Mouse (Mus musculus): ENCODE measurements around the gene Jmjd7. TPM values are rescaled to one million over a fixed set of nuclear protein-coding genes. Genes with fewer than 3 reads are reported as not detected.

The Jmjd7 gene
- polyA plus RNA-seq, 1 experiment, result 18.2 TPM

DNA sequence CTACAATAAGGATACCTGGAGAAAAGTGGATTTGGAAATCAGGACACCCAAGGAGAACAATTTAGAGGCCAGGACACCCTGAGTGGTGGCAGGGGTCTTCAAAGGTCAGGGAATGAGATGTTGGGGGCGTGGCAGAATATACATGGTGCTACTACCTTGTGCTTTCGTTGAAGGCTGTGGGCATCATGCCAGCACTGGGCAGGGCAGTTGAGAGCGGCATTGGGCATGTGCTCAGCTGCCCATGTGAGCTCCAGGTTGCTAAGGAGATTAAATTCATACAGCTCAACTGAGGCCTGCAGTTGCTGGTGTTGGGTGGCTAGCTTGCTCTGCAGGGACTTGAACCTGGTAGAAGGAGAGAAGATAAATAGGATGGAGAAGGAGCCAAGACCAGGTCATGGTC is 38.9 kb downstream of the Jmjd7 start:
- no peaks in the 10 kb centered on the region for H3K27me3 ChIP-seq (ENCODE audit: control insufficient read depth, insufficient read depth, low read length, poor library complexity, severe bottlenecking)
- no peaks in the 10 kb centered on the region for H3K4me1 ChIP-seq (ENCODE audit: control insufficient read depth, insufficient read depth, low read length)
- no peak for TF ChIP-seq EP300 (IDR thresholded peaks at IDR 0.05; ENCODE audit: insufficient read depth, low read depth, low read length)
- TF ChIP-seq POLR2A (IDR thresholded peaks at IDR 0.05; ENCODE audit: insufficient read depth, low read length), result no peak
- no peak for TF ChIP-seq CTCF (IDR thresholded peaks at IDR 0.05; ENCODE audit: low read depth, low read length)
- H3K36me3 ChIP-seq (ENCODE audit: control insufficient read depth, insufficient read depth, low read length, poor library complexity, severe bottlenecking), result no peaks in the 10 kb centered on the region
- no peak overlapping the region for H3K27ac ChIP-seq (ENCODE audit: insufficient read depth, low read length)
- H3K9me3 ChIP-seq (replicated peaks; ENCODE audit: control insufficient read depth, insufficient read depth, low read length, poor library complexity, severe bottlenecking), result no peaks in the 10 kb centered on the region
- H3K4me3 ChIP-seq (ENCODE audit: low read depth, low read length), result no peak overlapping the region
- no peak overlapping the region for H3K9ac ChIP-seq (ENCODE audit: low read depth, poor library complexity, severe bottlenecking)

DNA sequence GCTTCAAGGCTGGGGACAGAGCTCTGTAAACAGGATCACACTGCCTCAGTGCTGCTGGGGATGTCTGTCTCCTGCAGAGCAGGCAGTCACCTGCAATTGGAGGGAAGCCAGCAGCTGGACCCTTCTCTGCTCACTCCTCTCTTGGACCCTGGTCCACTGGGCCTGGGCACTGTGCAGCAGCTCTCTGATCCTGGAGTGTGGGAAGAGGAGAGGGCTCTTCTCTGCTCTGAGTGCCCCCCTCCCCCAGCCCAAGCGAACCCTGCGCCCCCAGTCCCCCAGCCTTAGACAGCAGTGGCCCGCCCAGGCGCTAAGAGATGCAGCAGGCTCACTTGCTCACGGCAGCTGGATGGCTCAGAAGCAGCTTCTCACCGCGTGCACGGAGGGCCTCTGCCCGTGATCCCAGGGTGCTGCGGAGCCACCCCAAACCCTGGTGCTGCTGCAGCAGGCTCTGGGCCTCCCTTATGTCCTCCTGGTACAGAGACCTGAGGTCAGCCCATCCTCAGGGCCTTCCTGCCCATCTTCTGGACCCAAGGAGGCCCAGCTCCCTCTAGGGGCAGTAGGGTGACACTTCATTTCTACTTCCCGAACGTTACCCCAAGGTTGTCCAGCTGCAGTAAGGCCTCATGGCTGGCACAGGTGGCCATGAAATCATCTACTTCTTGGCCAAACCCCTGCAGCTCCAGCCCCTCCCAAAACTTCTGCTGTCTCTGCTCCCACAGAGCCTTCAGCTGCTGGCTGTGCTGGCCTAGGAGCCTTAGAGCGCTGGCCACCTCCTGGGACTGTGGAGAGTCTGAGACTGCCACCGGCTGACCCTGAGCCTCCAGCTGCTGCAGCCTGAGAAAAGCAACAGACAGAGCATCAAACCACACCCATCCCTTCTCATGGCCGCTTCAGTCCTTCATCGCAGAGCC is 41.5 kb downstream of the Jmjd7 start:
- no peak overlapping the region for H3K9ac ChIP-seq (ENCODE audit: low read depth, poor library complexity, severe bottlenecking)
- no peaks in the 10 kb centered on the region for H3K9me3 ChIP-seq (replicated peaks; ENCODE audit: control insufficient read depth, insufficient read depth, low read length, poor library complexity, severe bottlenecking)
- peak overlapping the region; percentile 54 for H3K4me3 ChIP-seq (ENCODE audit: low read depth, low read length)
- no peak overlapping the region for H3K27ac ChIP-seq (ENCODE audit: insufficient read depth, low read length)
- H3K36me3 ChIP-seq (ENCODE audit: control insufficient read depth, insufficient read depth, low read length, poor library complexity, severe bottlenecking), result no peaks in the 10 kb centered on the region
- no peaks in the 10 kb centered on the region for H3K27me3 ChIP-seq (ENCODE audit: control insufficient read depth, insufficient read depth, low read length, poor library complexity, severe bottlenecking)
- TF ChIP-seq EP300 (IDR thresholded peaks at IDR 0.05; ENCODE audit: insufficient read depth, low read depth, low read length) (no peak), CTCF (IDR thresholded peaks at IDR 0.05; ENCODE audit: low read depth, low read length) (peak; percentile 78)
- H3K4me1 ChIP-seq (ENCODE audit: control insufficient read depth, insufficient read depth, low read length), result no peaks in the 10 kb centered on the region

DNA sequence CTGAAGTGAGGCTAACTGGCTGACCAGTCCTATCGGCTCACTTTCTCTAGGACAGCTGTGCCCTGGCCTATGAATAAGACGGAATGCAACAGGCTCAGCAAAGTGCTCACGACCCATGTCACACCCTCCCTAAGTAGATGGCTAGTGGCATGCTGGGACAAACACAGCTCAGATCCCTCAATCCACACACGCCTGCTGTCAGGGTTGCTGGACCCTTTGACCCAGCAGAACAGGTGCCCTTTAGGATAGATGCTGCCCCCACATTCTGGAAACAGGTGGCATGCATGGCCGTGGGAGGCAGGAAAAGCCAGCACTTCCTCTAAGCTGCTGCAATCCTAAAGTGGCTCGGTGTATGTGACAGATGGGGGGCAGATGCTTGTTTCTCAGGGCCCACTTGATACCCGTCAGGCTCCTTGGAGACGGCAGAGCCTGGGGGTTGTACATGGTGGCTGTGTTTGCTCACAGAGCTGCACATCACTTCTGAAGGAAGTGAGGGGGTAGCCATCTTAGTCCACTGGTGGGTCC is 42.2 kb downstream of the Jmjd7 start:
- H3K4me1 ChIP-seq (ENCODE audit: control insufficient read depth, insufficient read depth, low read length), result no peaks in the 10 kb centered on the region
- H3K27ac ChIP-seq (ENCODE audit: insufficient read depth, low read length), result no peak overlapping the region
- no peak for TF ChIP-seq POLR2A (IDR thresholded peaks at IDR 0.05; ENCODE audit: insufficient read depth, low read length)
- TF ChIP-seq EP300 (IDR thresholded peaks at IDR 0.05; ENCODE audit: insufficient read depth, low read depth, low read length), result no peak
- no peaks in the 10 kb centered on the region for H3K36me3 ChIP-seq (ENCODE audit: control insufficient read depth, insufficient read depth, low read length, poor library complexity, severe bottlenecking)
- H3K9ac ChIP-seq (ENCODE audit: low read depth, poor library complexity, severe bottlenecking), result no peak overlapping the region
- no peaks in the 10 kb centered on the region for H3K27me3 ChIP-seq (ENCODE audit: control insufficient read depth, insufficient read depth, low read length, poor library complexity, severe bottlenecking)
- H3K9me3 ChIP-seq (replicated peaks; ENCODE audit: control insufficient read depth, insufficient read depth, low read length, poor library complexity, severe bottlenecking), result no peaks in the 10 kb centered on the region
- no peak overlapping the region for H3K4me3 ChIP-seq (ENCODE audit: low read depth, low read length)

DNA sequence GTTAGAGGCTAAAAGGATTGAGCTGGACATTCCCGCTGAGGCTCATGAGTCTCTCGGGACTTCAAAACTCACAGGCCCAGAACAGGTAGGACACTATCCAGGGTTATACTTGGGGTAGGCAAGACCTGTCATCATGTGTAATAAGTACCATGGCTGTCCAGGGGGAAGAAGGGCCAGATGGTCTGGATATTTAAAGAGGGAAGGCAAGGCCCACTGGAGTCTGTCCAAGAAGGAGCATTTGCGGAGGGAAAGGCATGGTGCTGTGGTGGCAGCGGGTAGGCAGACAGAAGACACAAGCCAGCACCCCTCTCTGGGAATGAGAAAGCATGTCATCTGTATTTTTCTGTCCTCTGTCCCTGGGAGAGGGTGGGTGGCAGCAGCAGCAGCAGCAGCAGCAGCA is 46.8 kb downstream of the Jmjd7 start:
- H3K4me1 ChIP-seq (ENCODE audit: control insufficient read depth, insufficient read depth, low read length), result no peaks in the 10 kb centered on the region
- H3K9me3 ChIP-seq (replicated peaks; ENCODE audit: control insufficient read depth, insufficient read depth, low read length, poor library complexity, severe bottlenecking), result no peaks in the 10 kb centered on the region
- H3K27me3 ChIP-seq (ENCODE audit: control insufficient read depth, insufficient read depth, low read length, poor library complexity, severe bottlenecking), result no peaks in the 10 kb centered on the region
- H3K36me3 ChIP-seq (ENCODE audit: control insufficient read depth, insufficient read depth, low read length, poor library complexity, severe bottlenecking), result no peaks in the 10 kb centered on the region
- no peak for TF ChIP-seq EP300 (IDR thresholded peaks at IDR 0.05; ENCODE audit: insufficient read depth, low read depth, low read length)
- TF ChIP-seq CTCF (IDR thresholded peaks at IDR 0.05; ENCODE audit: low read depth, low read length), result no peak
- no peak for TF ChIP-seq POLR2A (IDR thresholded peaks at IDR 0.05; ENCODE audit: insufficient read depth, low read length)
- H3K4me3 ChIP-seq (ENCODE audit: low read depth, low read length), result no peak overlapping the region
- H3K9ac ChIP-seq (ENCODE audit: low read depth, poor library complexity, severe bottlenecking), result no peak overlapping the region
- H3K27ac ChIP-seq (ENCODE audit: insufficient read depth, low read length), result no peak overlapping the region

DNA sequence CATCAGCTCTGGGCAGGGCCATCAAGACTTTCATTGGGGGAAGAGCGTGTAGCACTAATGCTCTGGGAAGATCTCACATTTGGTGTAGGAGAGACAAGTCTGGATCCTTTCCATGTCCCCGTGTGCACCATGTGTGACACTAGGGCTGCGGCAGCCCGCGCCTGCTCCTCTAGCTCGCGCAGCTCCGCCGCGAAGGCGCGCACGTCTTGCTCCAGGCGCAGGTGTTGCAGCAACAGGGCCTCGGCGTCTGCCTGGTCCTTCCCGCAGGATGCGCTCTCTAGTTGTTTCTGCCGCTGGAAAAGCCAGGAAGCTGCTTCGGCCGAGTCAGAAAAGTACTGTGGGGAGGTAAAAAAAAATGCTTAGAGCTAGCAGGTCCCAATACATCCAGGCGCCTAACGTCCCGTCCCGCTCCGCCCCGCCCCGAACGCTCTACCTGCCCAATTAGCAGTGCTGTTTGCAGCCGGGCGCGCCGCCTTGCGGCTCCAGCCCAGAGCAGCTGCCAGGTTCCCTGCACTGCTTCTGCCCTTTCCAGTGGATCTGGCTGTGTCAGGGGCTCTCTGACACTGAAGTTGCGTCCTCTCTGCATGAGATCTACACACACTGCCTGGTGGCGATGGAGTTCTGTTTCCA is 48.9 kb downstream of the Jmjd7 start:
- no peak overlapping the region for H3K27ac ChIP-seq (ENCODE audit: insufficient read depth, low read length)
- peak; percentile 70 for TF ChIP-seq CTCF (IDR thresholded peaks at IDR 0.05; ENCODE audit: low read depth, low read length)
- no peak for TF ChIP-seq POLR2A (IDR thresholded peaks at IDR 0.05; ENCODE audit: insufficient read depth, low read length)
- TF ChIP-seq EP300 (IDR thresholded peaks at IDR 0.05; ENCODE audit: insufficient read depth, low read depth, low read length), result no peak
- H3K4me1 ChIP-seq (ENCODE audit: control insufficient read depth, insufficient read depth, low read length), result no peaks in the 10 kb centered on the region
- peak overlapping the region; percentile 48 for H3K4me3 ChIP-seq (ENCODE audit: low read depth, low read length)
- no peaks in the 10 kb centered on the region for H3K9me3 ChIP-seq (replicated peaks; ENCODE audit: control insufficient read depth, insufficient read depth, low read length, poor library complexity, severe bottlenecking)
- peak overlapping the region; percentile 3 for H3K9ac ChIP-seq (ENCODE audit: low read depth, poor library complexity, severe bottlenecking)
- H3K27me3 ChIP-seq (ENCODE audit: control insufficient read depth, insufficient read depth, low read length, poor library complexity, severe bottlenecking), result no peaks in the 10 kb centered on the region
- no peaks in the 10 kb centered on the region for H3K36me3 ChIP-seq (ENCODE audit: control insufficient read depth, insufficient read depth, low read length, poor library complexity, severe bottlenecking)

Other genes starting within 250 kb of the Jmjd7 start
- 42.6 and 43.3 TPM in 2 replicates for gene Rpap1, start 239.9 kb upstream of the Jmjd7 start, polyA plus RNA-seq (2011; ENCODE audit: insufficient read depth, insufficient read length, low read depth, missing spikeins)
- 38.4 and 45.2 TPM in 2 replicates for gene Tyro3, start 229.8 kb upstream of the Jmjd7 start, polyA plus RNA-seq (2011; ENCODE audit: insufficient read depth, insufficient read length, low read depth, missing spikeins)
- gene Mga, start 130.3 kb upstream of the Jmjd7 start, polyA plus RNA-seq (2011; ENCODE audit: insufficient read depth, insufficient read length, low read depth, missing spikeins), result 137 and 147 TPM in 2 replicates
- 9.2 and 13.4 TPM in 2 replicates for gene Mapkbp1, start 54.8 kb upstream of the Jmjd7 start, polyA plus RNA-seq (2011; ENCODE audit: insufficient read depth, insufficient read length, low read depth, missing spikeins)
- 3.5 and 4.2 TPM in 2 replicates for gene Gm28042, start within 50 bp of the Jmjd7 start, polyA plus RNA-seq (2011; ENCODE audit: insufficient read depth, insufficient read length, low read depth, missing spikeins)
- 5.6 and 8.3 TPM in 2 replicates for gene Pla2g4b, start 5.9 kb downstream of the Jmjd7 start, polyA plus RNA-seq (2011; ENCODE audit: insufficient read depth, insufficient read length, low read depth, missing spikeins)
- 24.2 and 24.4 TPM in 2 replicates for gene Ehd4, start 127.1 kb downstream of the Jmjd7 start, polyA plus RNA-seq (2011; ENCODE audit: insufficient read depth, insufficient read length, low read depth, missing spikeins)
- not detected in 2 replicates for gene Pla2g4e, start 217.9 kb downstream of the Jmjd7 start, polyA plus RNA-seq (2011; ENCODE audit: insufficient read depth, insufficient read length, low read depth, missing spikeins)